Mouse (Mus musculus) lung, postnatal 25 days (tissue): ENCODE results near the gene Nenf.

ENCODE experiments used
- DNase-seq: peaks from one replicate; pipeline ENCODE4 v3.0.0; 2022; ENCODE audit warnings: low spot score

Nenf gene

GRCm38 (mm10) chr1:191317591-191318196 is at the start of gene Nenf:
Gene Nenf, minus strand, starts transcription at chr1:191318194.
- peak; percentile 78 for DNase-seq

DNA sequence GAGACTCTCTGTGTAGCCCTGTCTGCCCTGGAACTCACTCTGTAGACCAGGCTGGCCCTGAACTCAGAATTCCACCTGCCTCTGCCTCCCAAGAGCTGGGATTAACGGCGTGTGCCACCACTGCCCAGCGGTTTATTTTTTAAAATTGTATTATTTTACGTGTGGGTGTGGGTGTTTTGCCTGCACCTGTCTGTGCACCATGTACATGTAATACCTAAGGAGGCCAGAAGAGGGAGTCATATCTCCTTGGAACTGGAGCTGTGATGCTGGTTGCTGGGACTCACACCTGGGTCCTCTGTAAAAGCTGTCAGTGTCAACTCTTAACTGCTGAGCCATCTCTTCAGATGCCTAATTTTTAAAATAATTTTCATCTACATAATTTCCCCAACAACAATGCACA is 46.5 kb upstream of the Nenf start:
- peak; percentile 59 for DNase-seq

DNA sequence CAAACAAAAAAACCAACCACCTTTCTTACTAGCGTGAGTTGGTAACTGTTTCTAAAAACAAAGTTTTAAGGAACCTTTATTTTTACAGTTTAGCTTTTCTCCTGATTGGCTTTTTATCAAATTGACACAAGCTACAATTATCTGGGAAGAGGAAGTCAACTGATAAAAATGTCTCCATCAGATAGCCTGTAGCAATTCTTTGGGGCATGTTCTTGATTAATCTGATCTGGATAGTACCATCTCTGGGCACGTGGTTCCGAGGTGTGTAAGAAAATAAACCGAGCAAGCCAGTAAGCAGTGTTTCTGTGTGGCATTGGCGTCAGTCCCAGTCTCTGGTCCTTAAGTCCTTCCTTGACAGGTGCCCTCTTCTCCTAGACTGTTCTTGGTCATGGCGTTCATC is 44.4 kb upstream of the Nenf start:
- no peak for DNase-seq

GRCm38 (mm10) chr1:191359478-191359877 is 41.5 kb upstream of the Nenf start:
- DNase-seq: no peak

- no peak for DNase-seq
Observed at GRCm38 (mm10) chr1:191356936-191357335, 38.9 kb upstream of the Nenf start.

DNA sequence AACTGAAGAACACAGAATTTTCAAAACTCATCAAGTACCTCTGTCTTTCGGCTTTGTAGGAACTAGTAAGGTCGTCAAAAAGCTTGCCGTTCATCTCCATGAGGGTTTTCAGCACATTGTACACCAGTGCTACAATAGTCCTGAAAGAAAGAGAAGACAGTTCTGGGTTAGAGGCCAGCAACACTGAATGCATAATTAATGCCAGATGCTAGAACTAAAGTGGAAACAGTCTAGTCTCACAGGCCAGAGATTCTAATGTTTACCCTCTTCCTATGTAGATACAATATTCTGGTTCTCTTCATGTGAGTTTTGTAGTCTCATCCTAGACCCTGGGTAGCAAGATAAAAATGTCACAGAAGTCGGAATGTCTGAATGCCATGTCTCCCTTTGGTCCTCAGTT is 35.8 kb upstream of the Nenf start:
- DNase-seq: no peak

DNA sequence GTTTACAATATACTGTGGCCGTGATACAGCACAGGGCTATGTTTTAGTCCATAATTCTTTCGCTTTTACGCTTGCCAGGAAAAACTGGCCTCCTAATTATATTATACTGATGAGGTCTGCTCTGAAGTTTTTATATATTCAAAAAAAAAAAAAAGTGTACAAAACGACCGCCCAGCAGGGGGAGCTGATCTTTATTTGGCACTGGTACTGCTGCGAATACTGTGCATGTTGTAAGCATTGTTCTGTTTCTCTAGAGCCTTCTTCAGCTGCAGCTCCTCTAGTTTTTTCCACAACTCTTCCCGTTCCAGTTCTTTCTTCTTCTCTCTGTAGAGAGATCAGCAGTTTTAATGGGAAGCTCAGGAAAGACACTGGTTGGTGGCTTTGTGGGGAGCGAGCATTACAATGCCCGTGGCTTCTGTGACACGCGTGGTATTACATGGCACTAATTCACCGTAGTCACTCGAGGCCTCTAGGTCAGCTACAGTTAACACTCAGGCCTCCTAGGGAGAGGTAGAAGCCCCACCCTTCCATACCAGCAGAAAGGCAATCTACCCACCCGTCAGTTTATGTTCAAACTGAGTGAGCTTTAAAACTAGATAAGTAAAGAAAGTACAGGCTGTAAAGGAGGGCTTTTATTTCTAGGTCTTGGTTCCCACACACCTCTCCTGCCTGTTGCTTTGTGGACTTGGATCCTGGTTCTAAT is 34.9 kb upstream of the Nenf start:
- DNase-seq: peak; percentile 24

- DNase-seq: no peak
Observed at GRCm38 (mm10) chr1:191350355-191350754, 32.4 kb upstream of the Nenf start.

GRCm38 (mm10) chr1:191349486-191350037 is 31.6 kb upstream of the Nenf start:
- DNase-seq: no peak

DNA sequence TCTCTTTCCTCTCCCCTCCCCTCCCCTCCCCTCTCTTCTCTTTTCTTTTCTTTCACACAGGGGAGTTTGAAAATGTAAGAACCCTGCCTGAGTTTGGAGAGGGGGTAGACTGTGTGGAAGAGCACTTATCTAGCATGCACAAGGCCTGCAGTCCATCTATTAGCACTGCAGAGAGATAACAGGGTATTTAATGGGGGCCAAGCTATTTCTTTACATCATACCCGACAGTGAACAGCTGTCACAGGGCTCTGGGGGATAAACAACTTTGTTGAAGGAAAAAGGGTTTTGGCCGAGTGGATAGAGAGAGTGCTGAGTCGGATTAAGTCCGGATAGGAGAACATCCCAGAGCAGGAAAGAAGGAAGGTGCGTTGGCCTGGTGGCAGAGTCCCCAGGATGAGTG is 31.0 kb upstream of the Nenf start:
- DNase-seq: no peak

DNA sequence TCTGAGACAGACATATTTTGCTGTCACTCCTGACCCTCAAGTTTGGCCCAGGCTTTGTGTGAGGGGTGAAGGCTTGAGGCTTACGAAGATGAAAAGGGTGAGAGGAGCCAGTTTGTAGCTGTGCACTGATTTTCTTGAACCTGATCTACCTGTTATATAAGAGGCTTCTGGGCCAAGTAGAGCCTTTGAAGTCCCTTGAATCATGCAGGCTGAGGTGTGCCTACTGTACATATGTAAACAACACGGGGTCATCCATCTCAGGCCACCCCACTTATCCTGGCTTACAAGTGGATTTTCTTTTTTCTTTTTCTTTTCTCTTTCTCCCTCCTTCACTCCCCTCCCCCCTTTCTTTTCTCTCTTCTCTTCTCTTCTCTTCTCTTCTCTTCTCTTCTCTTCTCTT is 30.6 kb upstream of the Nenf start:
- DNase-seq: no peak

GRCm38 (mm10) chr1:191347602-191348001 is 29.6 kb upstream of the Nenf start:
- no peak for DNase-seq

DNA sequence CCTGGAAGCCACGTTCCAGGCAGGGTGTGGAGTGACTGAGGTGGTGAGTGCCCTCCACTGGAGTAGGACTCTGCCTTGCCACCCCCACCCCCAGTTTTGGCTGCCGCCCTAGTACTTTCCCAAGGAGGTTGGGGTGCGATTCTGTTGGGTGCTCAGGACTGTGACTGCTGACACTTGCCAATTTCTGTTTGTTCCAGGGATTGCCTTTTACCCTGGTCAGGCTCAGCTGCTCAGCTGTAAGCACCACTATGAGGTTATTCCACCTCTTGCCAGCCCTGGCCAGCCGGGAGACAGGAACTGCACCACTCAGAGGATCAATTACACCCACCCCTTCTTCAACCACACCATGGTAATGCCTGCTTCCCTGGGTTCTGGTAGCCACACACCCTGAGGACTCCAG is 22.5 kb upstream of the Nenf start:
- DNase-seq: no peak

DNA sequence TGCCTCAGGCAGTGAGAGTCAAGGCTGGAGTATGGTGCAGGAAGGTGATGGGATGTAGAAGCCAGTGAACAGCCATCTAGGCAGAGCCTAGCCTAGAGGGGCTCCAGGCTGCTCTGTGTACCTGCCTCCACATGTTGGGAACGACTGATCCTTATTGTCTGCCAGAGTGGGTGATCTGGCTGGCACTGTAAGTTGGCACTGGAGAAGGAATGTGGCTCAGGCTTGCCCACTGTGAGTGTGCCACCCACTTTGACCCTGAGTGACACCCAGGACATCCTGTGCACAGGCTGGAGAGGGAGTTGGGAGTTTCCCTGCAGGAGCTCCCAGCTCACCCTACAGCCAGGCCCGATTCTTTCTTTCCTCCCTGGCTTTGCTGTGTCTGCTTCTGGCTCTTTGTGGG is 21.9 kb upstream of the Nenf start:
- DNase-seq: no peak

- no peak for DNase-seq
Observed at GRCm38 (mm10) chr1:191334500-191334899, 16.5 kb upstream of the Nenf start.

- no peak for DNase-seq
Observed at GRCm38 (mm10) chr1:191330356-191330755, 12.4 kb upstream of the Nenf start.

- DNase-seq: no peak
Observed at GRCm38 (mm10) chr1:191328019-191328441, 10.0 kb upstream of the Nenf start.

DNA sequence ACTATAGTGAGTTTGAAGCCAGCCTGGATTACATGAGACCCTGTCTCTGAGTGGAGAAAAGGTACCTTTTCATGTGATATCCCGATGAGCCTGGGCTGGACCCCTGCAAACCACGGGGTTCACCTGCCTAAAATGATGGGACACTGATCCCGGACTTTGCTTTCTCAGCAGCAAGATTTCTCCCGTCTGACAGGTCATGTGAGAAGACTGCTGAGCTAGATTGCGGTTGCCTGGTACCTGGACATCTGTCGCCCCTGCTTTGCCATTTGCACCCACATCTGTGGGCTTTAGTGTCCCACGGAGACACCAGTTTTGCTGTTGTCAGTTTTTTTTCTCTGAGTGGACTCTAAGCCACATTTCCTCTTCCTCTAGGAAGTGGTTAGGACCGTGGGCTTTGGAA is 9.3 kb upstream of the Nenf start:
- DNase-seq: no peak

- DNase-seq: no peak
Observed at GRCm38 (mm10) chr1:191326233-191326882, 8.4 kb upstream of the Nenf start.

DNA sequence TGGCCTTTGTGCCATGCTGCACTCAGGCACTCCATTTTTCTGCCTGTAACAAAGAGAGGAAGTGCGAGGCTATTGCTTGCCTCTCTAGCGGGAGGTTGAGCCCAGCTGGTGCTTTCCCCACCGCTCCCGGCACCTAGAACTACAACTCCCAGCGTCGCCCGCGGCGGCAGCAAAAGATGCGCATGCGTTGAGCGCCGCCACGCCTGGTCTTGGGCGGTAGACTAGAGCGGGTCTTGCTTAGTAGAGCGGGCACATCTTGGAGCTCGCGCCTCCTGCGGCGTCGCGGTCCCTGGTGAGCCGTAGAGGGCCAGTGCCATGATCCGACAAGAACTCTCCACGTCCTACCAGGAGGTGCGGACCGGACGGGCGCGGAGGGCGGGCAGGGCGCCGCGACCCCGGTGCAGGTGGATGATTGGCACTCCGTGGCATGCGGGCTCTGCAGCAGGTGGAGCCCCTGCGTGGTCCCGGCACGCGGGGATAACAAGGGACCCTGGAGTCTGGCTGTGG is 7.8 kb upstream of the Nenf start, which contains the start of gene Tmem206:
Tmem206 (plus strand) TSS at position 187 of the 507 bp plus-strand sequence.
- DNase-seq: peak; percentile 96

GRCm38 (mm10) chr1:191324733-191325590 is 7.0 kb upstream of the Nenf start:
- no peak for DNase-seq

- DNase-seq: no peak
Observed at GRCm38 (mm10) chr1:191323381-191323780, 5.4 kb upstream of the Nenf start.
